Mouse (Mus musculus) splenic B cell, adult 2 months (primary cell): ENCODE measurements at regions not wholly inside any gene's neighbourhood (a gene's known extent, or its start where the extent isn't known, plus 50 kb on each side); places are given as distances from the start of the nearest gene placed in this dataset.
"Not testable (repeated sequence)": the region's sequence is repeated elsewhere in the genome, so short reads cannot be mapped to it uniquely, and the experiment has no call there.

Source experiments
- DNase-seq: peaks from one replicate; pipeline ENCODE4 v3.0.0-alpha.2; 2011; ENCODE audit warnings: low read depth, low spot score
- H3K27me3 ChIP-seq: 2 replicates; pipeline ENCODE4 v1.6.1; 2012; ENCODE audit warnings: mild to moderate bottlenecking, low read length, moderate library complexity, mixed read lengths; ENCODE audit not compliant: control insufficient read depth, poor library complexity, insufficient read depth, severe bottlenecking
- H3K36me3 ChIP-seq: 2 replicates; pipeline ENCODE4 v1.6.1; 2012; ENCODE audit warnings: mild to moderate bottlenecking, low read length, moderate library complexity, mixed read lengths; ENCODE audit not compliant: control insufficient read depth, poor library complexity, insufficient read depth, severe bottlenecking

DNA sequence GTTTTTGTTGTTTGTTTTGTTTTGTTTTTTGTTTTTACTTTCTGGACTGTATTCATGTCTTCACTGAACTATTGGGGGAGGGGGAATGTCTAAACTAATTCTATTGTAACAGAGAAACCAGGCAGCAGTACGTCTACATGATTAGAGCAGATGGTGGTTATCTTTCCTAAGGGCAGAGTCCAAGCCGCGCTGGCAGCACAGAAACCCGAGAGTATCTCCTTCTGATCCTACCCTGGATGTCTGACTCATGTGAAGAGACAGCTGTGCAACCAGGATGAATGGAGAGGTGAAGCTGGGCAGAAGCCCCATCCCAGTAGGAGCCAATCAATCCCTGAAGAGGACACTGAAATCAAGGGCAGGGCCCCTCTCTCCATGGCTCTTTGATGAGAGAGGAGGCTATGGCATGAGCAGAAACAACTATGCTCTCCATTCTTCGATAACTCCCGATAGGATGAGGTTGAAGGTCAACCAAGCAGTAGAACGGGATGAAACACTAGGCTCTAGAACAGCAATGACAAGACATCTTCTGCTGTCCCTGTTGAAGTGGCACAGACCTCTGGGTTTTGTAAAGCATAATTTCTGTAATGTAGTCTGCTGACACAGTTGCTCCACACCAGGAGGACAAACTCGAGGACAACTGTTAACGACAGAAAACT, 591.1 kb downstream of the Dad1 start:
- not testable (repeated sequence) for H3K36me3 ChIP-seq, H3K27me3 ChIP-seq, DNase-seq

GRCm38 (mm10) chr14:53654669-53655068, 599.2 kb downstream of the Dad1 start:
- H3K36me3 ChIP-seq, DNase-seq, H3K27me3 ChIP-seq: not testable (repeated sequence)

DNA sequence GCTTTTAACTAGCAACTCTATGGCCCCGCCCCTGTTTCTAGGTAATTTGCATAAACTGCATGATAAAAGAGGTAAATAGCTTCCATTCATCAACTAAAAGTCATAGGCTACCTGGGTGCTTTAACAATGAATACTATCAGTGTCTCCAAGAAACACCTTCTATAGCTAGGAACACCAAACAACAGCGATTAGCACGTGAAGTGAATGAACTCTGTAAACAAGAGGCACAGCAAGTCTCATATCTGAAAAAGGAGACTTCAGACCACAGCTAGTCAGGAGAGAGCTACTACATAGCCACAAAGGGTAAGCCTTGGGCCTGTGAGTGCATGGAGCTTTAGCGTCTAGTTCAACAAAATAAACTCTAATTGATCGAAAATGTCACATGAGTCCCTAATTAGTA, 602.8 kb downstream of the Dad1 start:
- H3K27me3 ChIP-seq, H3K36me3 ChIP-seq, DNase-seq: not testable (repeated sequence)

- not testable (repeated sequence) for H3K36me3 ChIP-seq, DNase-seq, H3K27me3 ChIP-seq
Observed at GRCm38 (mm10) chr14:53649189-53649588, 604.7 kb downstream of the Dad1 start.

- H3K36me3 ChIP-seq, DNase-seq, H3K27me3 ChIP-seq: not testable (repeated sequence)
Observed at GRCm38 (mm10) chr14:53640441-53640840, 613.5 kb downstream of the Dad1 start.

DNA sequence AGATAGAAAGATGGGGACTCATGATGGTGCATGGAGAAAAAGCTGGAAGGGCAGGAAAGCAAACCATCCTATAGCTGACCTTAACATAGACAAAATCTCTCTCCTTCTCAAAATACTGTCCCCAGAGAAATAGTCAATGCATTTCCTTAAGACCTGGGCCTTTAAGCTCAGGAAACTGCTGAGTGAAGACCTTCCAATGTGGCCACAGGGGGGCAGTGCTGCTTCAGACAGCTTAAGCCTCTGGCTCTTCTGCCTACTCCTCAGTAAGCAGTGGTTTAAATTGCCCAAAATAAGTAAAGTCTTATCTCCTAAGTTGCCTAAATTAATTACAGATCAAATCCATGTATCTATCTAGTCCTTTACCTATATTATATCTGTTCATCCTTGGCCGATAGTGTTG, 616.2 kb downstream of the Dad1 start:
- DNase-seq = peak; percentile 3
- H3K27me3 ChIP-seq = not testable (repeated sequence)

DNA sequence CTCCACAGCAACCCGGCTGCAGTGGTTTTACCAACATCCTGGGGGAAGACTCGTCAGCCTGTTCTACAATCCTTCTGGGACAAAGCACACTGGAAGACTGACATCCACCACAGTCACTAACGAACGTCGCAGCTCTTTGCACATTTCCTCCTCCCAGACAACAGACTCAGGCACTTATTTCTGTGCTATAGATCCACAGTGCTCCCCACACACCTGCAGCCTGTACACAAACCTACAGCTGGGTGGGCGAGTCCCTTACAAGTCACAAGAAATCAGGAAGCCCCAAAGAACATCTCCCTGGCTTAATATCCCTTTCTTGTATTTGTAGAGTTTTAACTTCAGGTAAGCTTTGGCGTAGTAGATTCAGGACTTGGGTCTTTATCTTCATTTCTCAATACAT, 618.7 kb downstream of the Dad1 start:
- H3K27me3 ChIP-seq, H3K36me3 ChIP-seq, DNase-seq: not testable (repeated sequence)

More for the DNA sequence above, 616.2 kb downstream of the Dad1 start:
- H3K36me3 ChIP-seq = not testable (repeated sequence)

- not testable (repeated sequence) for H3K27me3 ChIP-seq, DNase-seq
Observed at GRCm38 (mm10) chr14:53634320-53634979, 619.5 kb downstream of the Dad1 start.

GRCm38 (mm10) chr14:53633743-53634142, 620.2 kb downstream of the Dad1 start:
- H3K27me3 ChIP-seq, H3K36me3 ChIP-seq, DNase-seq: not testable (repeated sequence)

More at GRCm38 (mm10) chr14:53634320-53634979, 619.5 kb downstream of the Dad1 start:
- H3K36me3 ChIP-seq = not testable (repeated sequence)

DNA sequence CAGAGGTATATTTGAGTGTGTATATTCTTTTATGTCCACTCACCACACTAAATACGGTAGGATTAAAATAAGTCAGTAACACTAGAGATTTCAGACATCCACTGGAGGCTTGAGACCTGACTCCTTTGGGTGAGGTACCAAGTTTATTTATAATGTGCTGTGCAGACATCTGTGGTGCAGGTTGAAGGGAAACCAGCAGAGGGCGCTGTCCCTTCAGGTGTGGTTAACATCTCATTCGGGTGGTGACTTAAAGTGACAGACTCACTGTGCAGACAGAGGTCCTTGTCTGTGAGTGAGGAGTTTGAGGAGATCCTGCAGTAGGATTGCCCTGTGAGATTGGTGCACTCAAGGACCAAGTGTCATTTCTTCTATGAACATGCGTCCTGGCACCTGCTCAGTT, 632.5 kb downstream of the Dad1 start:
- not testable (repeated sequence) for H3K36me3 ChIP-seq, DNase-seq, H3K27me3 ChIP-seq

- not testable (repeated sequence) for H3K36me3 ChIP-seq, DNase-seq, H3K27me3 ChIP-seq
Observed at GRCm38 (mm10) chr14:53616061-53616460, 637.8 kb downstream of the Dad1 start.

GRCm38 (mm10) chr14:53614341-53614740, 639.6 kb downstream of the Dad1 start:
- DNase-seq = peak; percentile 8
- Histone ChIP-seq H3K27me3 (no peaks in the 10 kb centered on the region), H3K36me3 (no peaks in the 10 kb centered on the region)

DNA sequence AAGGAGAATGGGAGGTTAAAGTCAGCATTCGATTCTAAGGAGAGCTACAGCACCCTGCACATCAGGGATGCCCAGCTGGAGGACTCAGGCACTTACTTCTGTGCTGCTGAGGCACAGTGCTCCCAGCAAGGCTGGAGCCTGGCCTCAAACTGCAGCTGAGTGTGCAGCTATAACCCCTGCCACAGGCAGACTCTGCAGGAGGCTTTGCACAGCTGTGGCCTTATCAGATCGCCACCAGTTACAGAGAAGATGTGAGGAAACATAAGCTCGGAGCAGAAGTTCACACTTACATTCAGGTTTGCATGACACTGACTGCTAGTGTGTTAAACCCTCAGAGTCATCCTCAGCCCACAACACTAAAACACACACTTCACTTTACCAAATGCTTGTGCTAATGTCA, 654.6 kb downstream of the Dad1 start:
- not testable (repeated sequence) for H3K27me3 ChIP-seq, DNase-seq, H3K36me3 ChIP-seq

DNA sequence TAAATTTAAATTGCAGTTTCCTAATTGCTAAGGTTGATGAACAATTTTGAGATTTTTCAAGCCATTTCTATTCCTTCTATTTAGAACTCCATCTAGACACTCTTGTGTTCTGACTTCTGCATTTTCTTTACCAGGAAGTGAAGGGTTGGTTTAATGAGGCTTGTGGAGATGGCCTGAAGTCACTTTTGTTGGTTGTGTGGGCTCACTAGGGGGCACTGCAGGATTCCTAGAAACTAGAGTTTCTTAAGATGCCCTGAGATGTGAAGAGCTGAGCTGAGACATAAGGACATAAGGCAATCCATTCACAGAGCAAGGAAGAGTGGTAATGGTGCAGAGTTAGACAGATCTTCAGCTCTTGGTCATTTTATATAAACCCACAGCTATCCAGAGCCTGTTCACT, 656.6 kb downstream of the Dad1 start:
- H3K27me3 ChIP-seq, DNase-seq, H3K36me3 ChIP-seq: not testable (repeated sequence)

GRCm38 (mm10) chr14:53590601-53591000, 663.3 kb downstream of the Dad1 start:
- not testable (repeated sequence) for H3K36me3 ChIP-seq, H3K27me3 ChIP-seq
- peak; percentile 5 for DNase-seq

GRCm38 (mm10) chr14:53582528-53582927, 671.4 kb downstream of the Dad1 start:
- not testable (repeated sequence) for H3K36me3 ChIP-seq, H3K27me3 ChIP-seq, DNase-seq
